Mouse (Mus musculus): Measurements from ENCODE around the gene Slc13a5. TPM values are rescaled to one million over a fixed set of nuclear protein-coding genes. Genes with fewer than 3 reads are reported as not detected.

Slc13a5 gene
- polyA plus RNA-seq, 1 experiment from 2014 or later: 0.12 TPM

DNA sequence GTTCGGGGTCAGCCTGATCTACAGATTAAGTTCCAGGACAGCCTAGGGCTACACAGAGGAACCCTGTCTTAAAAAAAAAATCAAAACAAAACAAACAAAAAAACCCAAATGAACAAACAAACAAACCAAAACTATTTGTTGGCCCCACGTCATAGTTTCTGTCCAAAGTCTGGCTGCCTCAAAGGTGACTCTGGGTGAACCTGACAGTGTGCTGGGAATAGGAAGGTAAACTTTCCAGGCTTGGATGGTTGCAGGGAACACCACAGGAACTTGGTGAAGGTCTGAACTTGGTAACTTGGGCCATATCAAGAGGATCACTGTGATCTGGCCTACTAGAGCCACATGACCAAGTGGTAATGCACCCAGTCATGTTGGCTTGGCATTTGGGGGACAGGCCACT is 10.6 kb downstream of the Slc13a5 start:
- Histone ChIP-seq H3K27ac (replicated peaks) (no peak overlapping the region), H3K4me1 (no peaks in the 10 kb centered on the region), H3K4me3 (no peak overlapping the region), H3K9me3 (no peaks in the 10 kb centered on the region), H3K27me3 (replicated peaks) (peaks cover 31% of the 10 kb centered on the region), H3K36me3 (no peaks in the 10 kb centered on the region), H3K9ac (no peak overlapping the region), H3K4me2 (no peak overlapping the region)
- ATAC-seq (ENCODE audit: extremely low read depth, insufficient number of reproducible peaks, low FRiP score, low TSS enrichment): no peak
- 54% methylated on average over 2 of the region's 2 CpGs for WGBS

DNA sequence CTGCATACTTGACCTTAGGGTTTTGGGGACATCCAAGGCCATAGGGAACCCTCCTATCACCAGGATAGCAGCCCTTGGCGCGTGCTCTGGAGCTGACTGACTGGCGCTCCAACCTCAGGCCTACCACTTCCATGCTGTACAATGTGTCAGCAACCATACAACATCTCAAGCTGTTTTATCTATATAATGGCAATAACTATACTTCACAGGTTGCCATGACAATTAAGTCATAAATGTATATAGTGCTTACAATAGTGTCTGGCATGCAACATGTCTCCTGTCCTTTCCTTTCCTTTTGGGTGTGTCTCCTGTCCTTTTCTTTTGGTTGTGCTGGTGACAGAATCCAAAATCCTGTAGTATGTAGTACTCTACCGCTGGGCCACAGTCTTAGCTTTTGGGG is 11.4 kb downstream of the Slc13a5 start:
- H3K9ac ChIP-seq: no peak overlapping the region
- H3K4me3 ChIP-seq: no peak overlapping the region
- H3K27me3 ChIP-seq (replicated peaks): peaks cover 35% of the 10 kb centered on the region
- no peaks in the 10 kb centered on the region for H3K36me3 ChIP-seq
- no peak overlapping the region for H3K4me2 ChIP-seq
- no peaks in the 10 kb centered on the region for H3K9me3 ChIP-seq
- H3K4me1 ChIP-seq: no peaks in the 10 kb centered on the region
- no peak for ATAC-seq (ENCODE audit: extremely low read depth, insufficient number of reproducible peaks, low FRiP score, low TSS enrichment)
- WGBS: 84% methylated on average over 4 of the region's 4 CpGs
- no peak overlapping the region for H3K27ac ChIP-seq (replicated peaks)

DNA sequence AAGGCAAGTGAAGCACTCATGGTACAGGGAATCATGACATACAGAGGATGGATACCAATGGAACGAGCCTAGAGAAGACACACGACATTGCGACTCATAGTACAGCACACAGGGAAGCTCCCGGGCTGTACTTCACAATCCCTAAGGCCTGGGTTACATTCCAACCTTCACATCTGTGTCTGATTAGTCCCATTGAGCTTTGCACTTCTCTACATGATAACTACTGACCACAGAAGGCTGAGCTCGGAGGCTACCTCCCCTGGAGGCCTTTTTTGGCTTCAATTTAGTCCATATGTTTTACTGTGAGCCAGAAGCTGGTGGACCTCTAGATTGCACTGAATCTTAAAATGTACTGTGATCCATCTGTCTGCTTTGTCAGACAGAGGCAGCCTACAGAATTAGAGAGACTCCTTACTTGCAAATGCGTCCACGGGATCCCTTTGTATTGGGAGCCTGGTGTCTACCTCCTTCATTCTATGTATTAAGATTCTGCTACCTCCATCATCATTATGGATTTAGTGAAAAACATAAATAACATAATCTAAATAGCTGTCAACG is 21.7 kb downstream of the Slc13a5 start:
- no peak for ATAC-seq (ENCODE audit: extremely low read depth, insufficient number of reproducible peaks, low FRiP score, low TSS enrichment)

DNA sequence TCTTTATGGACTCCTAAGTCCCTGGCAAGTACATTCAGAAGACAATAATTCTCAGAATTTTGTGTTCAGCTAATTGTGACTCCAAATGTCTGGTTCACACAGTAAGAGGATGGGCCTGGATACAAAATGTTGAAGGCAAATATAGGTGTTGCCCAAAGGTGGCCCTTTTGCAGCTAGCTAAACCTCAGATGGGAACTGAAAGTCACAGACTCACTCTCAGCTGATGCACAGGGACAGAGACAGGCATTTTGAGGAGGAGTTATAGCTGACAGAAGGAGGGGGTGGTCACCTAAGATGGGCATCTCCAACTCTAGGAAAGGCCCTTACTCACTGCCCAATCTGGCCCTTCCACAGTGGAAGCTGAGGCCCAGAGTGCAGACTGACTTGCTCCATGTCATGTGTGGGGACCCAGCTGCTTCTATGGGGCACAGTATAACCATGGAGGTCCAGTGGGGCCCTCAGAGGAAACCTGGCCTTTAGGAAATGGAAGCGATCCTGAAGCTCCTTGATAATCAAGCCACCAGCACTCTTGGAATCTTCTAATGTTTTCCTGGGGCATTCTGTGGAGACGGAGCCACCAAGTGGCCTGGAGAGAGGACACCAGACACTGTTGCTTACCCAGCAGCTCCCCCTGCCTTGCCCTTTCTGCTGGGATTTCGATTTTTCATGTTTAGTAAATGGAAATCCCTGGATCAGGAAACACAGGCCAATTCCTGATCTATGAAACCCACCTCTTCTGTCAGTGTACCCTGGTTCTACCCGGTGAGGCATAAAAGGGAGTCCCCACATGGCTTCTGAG is 26.8 kb downstream of the Slc13a5 start:
- Histone ChIP-seq H3K4me1 (no peaks in the 10 kb centered on the region), H3K36me3 (no peaks in the 10 kb centered on the region), H3K4me2 (no peak overlapping the region), H3K9me3 (no peaks in the 10 kb centered on the region), H3K27ac (replicated peaks) (no peak overlapping the region), H3K27me3 (replicated peaks) (no peaks in the 10 kb centered on the region; the same call in 1 of the 2 replicates), H3K4me3 (no peak overlapping the region), H3K9ac (no peak overlapping the region)
- ATAC-seq (ENCODE audit: extremely low read depth, insufficient number of reproducible peaks, low FRiP score, low TSS enrichment): no peak
- WGBS: 50% methylated on average over 4 of the region's 4 CpGs

More for the DNA sequence above, 21.7 kb downstream of the Slc13a5 start:
- H3K4me2 ChIP-seq: no peak overlapping the region
- no peaks in the 10 kb centered on the region for H3K9me3 ChIP-seq
- H3K4me1 ChIP-seq: no peaks in the 10 kb centered on the region
- 69% methylated on average over 8 of the region's 8 CpGs for WGBS
- no peak overlapping the region for H3K27ac ChIP-seq (replicated peaks)
- H3K9ac ChIP-seq: no peak overlapping the region
- peaks cover 29% of the 10 kb centered on the region for H3K27me3 ChIP-seq (replicated peaks)
- no peaks in the 10 kb centered on the region for H3K36me3 ChIP-seq
- no peak overlapping the region for H3K4me3 ChIP-seq

DNA sequence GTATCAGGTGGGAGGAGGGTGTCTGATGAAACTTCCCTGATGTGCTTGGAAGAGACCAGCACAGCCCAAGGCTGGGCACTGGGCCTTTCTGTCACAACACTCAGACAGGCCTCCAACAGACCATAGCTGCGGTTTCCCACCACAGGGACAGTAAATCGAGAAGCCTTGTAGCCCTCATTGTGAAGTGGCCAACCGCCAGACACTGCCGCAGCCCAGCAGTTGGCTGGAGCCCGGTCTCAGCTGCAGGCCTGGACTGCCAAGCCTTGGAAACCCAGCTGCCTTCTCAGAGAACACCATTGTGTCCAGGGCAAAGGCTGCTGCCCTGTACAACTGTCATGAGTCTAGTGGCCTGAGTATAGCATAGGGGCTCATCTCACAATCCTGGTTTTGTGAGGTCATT is 33.0 kb downstream of the Slc13a5 start:
- Histone ChIP-seq H3K4me1 (no peaks in the 10 kb centered on the region), H3K4me3 (no peak overlapping the region), H3K9me3 (no peaks in the 10 kb centered on the region), H3K27me3 (replicated peaks) (peaks cover 14% of the 10 kb centered on the region), H3K27ac (replicated peaks) (no peak overlapping the region), H3K36me3 (no peaks in the 10 kb centered on the region), H3K9ac (no peak overlapping the region), H3K4me2 (no peak overlapping the region)
- no peak for ATAC-seq (ENCODE audit: extremely low read depth, insufficient number of reproducible peaks, low FRiP score, low TSS enrichment)
- 58% methylated on average over 5 of the region's 5 CpGs for WGBS

DNA sequence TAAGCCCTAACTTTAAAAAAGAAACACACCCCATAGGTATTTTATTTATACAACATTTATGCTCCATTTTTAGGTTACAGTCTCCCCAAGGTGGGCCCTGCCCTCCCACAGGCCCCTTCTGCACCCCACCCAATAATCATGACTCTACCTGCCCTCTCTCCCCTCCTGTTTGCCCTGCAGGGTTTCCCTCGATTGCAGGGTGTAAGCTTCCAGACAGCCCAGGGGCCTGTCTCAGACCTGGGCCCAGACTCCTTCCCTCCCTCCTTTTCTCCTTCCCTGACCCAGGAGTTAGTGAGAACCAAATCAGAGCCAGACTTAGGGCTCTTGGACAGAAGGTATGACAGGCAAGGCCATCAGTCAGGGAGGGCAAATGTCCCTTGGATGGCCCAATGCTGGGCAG is 34.0 kb downstream of the Slc13a5 start:
- no peaks in the 10 kb centered on the region for H3K9me3 ChIP-seq
- ATAC-seq (ENCODE audit: extremely low read depth, insufficient number of reproducible peaks, low FRiP score, low TSS enrichment): no peak
- H3K4me1 ChIP-seq: no peaks in the 10 kb centered on the region
- peaks cover 22% of the 10 kb centered on the region for H3K27me3 ChIP-seq (replicated peaks)
- no peak overlapping the region for H3K9ac ChIP-seq
- 50% methylated on average over 1 of the region's 1 CpGs for WGBS
- H3K27ac ChIP-seq (replicated peaks): no peak overlapping the region
- H3K36me3 ChIP-seq: no peaks in the 10 kb centered on the region
- H3K4me3 ChIP-seq: no peak overlapping the region
- H3K4me2 ChIP-seq: no peak overlapping the region

DNA sequence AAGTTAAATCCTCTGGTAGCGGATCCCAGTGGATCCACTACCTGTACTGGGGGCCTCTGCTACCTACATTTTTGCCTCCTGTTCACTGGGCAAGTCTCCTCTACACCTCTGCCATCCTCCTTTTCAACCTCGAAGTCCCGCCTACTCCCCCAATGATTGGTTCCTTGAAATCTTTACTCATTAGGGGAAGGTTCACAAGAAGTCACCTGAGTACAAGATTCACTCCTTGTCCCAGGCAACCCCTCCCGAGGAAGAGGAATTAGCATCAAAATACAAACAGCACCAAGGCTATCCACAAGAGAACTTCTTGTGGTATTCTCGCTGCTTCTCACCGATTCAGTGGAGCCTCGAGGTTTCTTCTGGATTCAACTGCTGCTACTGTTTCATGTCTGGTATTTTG is 35.0 kb downstream of the Slc13a5 start:
- H3K27ac ChIP-seq (replicated peaks): no peak overlapping the region
- 71% methylated on average over 7 of the region's 7 CpGs for WGBS
- no peak for ATAC-seq (ENCODE audit: extremely low read depth, insufficient number of reproducible peaks, low FRiP score, low TSS enrichment)
- no peak overlapping the region for H3K4me3 ChIP-seq
- H3K27me3 ChIP-seq (replicated peaks): peaks cover 30% of the 10 kb centered on the region
- no peaks in the 10 kb centered on the region for H3K9me3 ChIP-seq
- no peak overlapping the region for H3K4me2 ChIP-seq
- H3K9ac ChIP-seq: no peak overlapping the region
- no peaks in the 10 kb centered on the region for H3K4me1 ChIP-seq
- H3K36me3 ChIP-seq: no peaks in the 10 kb centered on the region

DNA sequence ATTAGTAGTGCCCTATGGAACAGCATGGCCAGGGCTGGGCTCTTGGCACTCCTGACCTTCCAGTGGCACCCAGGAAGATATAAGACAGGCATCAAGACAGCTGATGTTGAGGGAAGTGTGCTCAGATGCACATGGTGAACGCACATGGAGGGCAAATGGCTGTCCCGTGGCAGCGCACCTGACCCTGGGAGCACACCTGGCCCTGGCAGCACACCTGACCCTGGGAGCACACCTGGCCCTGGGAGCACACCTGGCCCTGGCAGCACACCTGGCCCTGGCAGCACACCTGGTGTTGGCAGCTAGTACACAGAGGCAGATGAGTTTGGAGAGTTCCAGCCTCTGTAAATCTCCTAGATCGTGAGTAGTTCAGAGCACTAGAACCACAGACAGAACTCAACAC is 38.5 kb downstream of the Slc13a5 start:
- Histone ChIP-seq H3K27ac (replicated peaks) (no peak overlapping the region), H3K36me3 (no peaks in the 10 kb centered on the region), H3K4me3 (no peak overlapping the region), H3K4me1 (peaks cover 4% of the 10 kb centered on the region), H3K27me3 (replicated peaks) (peaks cover 25% of the 10 kb centered on the region; the same call in 1 of the 2 replicates), H3K9ac (no peak overlapping the region), H3K4me2 (no peak overlapping the region), H3K9me3 (no peaks in the 10 kb centered on the region)
- WGBS: 83% methylated on average over 4 of the region's 4 CpGs
- ATAC-seq (ENCODE audit: extremely low read depth, insufficient number of reproducible peaks, low FRiP score, low TSS enrichment): no peak

DNA sequence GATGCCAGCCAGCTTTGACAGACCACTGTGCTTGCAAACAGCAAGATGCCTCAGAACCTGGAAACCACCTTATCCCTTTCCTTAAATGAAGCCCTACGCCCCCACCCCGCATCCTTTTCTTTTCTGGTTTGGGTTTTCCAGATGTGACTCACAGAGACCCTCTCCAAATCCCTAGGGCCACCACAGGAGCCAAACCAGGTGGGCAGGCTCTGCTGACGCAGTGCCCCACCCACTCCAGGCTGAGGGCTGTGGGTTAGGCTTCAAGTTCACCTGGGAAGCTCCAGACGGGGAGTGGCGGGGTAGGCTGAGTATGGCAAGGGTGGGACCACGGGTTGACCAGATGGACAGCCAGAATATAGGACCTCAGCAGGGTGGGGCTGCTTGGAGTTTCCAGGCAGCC is 40.1 kb downstream of the Slc13a5 start:
- no peak overlapping the region for H3K9ac ChIP-seq
- no peaks in the 10 kb centered on the region for H3K36me3 ChIP-seq
- WGBS: 73% methylated on average over 6 of the region's 6 CpGs
- no peak overlapping the region for H3K4me2 ChIP-seq
- no peak overlapping the region for H3K27ac ChIP-seq (replicated peaks)
- ATAC-seq (ENCODE audit: extremely low read depth, insufficient number of reproducible peaks, low FRiP score, low TSS enrichment): no peak
- no peak overlapping the region for H3K4me3 ChIP-seq
- H3K27me3 ChIP-seq (replicated peaks): peaks cover 25% of the 10 kb centered on the region; the same call in 1 of the 2 replicates
- no peaks in the 10 kb centered on the region for H3K9me3 ChIP-seq
- H3K4me1 ChIP-seq: peaks cover 4% of the 10 kb centered on the region

DNA sequence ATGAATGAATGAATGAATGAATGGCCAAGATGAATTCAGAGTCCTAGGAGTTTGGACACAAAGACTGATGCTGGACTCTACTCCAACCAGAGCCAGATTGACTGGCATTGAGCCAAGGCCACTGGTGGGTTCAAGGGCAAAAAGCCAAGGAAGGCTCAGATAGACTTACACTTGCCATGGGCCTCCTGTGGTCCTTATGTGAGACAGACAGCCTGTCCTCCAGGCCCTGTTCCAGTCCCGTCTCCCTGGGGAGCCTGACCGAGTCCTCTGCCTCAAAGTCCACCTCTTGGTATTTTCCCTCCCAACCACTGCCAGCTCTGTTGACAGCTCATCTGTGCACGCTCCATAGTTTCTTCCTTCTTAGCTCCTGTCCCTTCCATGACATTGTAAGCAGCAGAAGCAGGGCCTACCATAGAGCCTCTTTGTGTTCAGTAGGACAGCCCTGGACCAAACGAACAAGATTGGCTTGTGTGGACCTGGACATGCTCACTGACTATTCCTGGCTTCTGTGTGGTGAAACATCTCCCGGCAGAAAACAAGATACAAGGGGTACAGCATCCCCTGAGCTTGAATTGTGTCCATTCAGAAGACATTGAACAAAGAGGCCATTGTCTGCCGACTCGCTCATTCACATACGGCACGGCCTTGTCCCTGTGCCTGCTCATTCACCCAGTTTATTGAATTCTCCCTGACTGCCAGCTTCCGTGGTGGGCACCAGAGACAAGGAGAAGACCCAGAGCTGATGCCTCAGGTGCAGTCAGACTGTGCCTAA is 40.8 kb downstream of the Slc13a5 start:
- WGBS: 58% methylated on average over 10 of the region's 10 CpGs

DNA sequence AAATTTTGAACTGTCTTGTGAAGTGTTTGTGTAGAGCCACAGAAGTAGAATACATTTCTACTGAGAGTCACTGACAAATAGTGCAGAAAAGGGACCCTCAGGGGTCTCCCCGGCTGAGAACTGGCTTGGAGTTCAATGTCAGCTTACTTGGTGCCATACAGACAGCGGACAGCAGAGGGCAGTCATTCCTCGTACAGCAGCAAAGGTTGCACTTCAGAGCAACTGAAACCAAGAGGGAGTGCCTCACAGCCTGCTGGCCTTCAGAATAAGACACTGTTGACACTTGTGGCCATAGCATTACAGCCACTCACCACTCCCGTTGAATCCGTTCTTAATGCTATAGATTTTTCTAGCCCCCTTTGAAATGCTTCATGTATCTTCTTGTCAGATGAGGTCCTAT is 42.2 kb downstream of the Slc13a5 start:
- no peak overlapping the region for H3K4me2 ChIP-seq
- no peak overlapping the region for H3K4me3 ChIP-seq
- no peak overlapping the region for H3K9ac ChIP-seq
- no peak overlapping the region for H3K27ac ChIP-seq (replicated peaks)
- WGBS: 18% methylated on average over 5 of the region's 5 CpGs
- H3K9me3 ChIP-seq: no peaks in the 10 kb centered on the region
- ATAC-seq (ENCODE audit: extremely low read depth, insufficient number of reproducible peaks, low FRiP score, low TSS enrichment): no peak
- H3K27me3 ChIP-seq (replicated peaks): peaks cover 24% of the 10 kb centered on the region; the same call in 1 of the 2 replicates
- no peaks in the 10 kb centered on the region for H3K36me3 ChIP-seq
- peaks cover 4% of the 10 kb centered on the region for H3K4me1 ChIP-seq

More for the DNA sequence above, 40.8 kb downstream of the Slc13a5 start:
- no peaks in the 10 kb centered on the region for H3K9me3 ChIP-seq
- H3K36me3 ChIP-seq: no peaks in the 10 kb centered on the region
- H3K27me3 ChIP-seq (replicated peaks): peaks cover 25% of the 10 kb centered on the region; the same call in 1 of the 2 replicates
- no peak overlapping the region for H3K4me2 ChIP-seq
- no peak overlapping the region for H3K27ac ChIP-seq (replicated peaks)
- no peak overlapping the region for H3K4me3 ChIP-seq
- no peak for ATAC-seq (ENCODE audit: extremely low read depth, insufficient number of reproducible peaks, low FRiP score, low TSS enrichment)
- H3K9ac ChIP-seq: no peak overlapping the region
- peaks cover 4% of the 10 kb centered on the region for H3K4me1 ChIP-seq

All from heart, embryonic 13.5 days (tissue).